Mouse (Mus musculus): Measurements from ENCODE around the gene Npff.

The Npff gene

DNA sequence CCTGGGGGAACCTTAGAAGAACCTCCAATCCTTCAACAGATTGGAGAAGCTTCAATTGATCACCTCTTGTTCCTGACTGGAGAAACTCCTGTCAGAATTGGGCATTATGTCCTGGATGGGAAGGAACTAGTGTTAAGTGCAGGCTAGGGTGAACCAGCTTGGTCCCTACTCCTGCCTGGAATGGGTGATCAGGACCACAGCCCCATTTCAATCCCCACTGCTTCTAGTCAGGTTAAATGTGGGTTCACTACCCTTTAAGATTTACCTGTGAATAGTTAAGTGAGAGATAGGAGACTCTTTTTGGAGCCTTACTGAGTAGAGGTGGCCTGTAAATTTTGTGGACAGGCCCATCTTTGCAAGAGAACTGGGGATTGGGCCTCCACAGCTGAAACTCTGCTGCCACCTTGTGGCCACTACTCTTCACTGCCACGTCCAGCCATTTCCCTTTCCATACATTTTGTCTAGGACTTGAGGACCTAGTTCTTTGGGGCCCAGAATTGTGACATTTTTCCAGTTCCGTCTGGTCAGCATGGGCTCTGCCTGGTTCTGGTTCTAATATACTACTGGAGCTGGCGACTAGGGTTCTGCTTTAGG lies at the start of gene Npff:
Gene Npff (minus strand): TSS at position 51 of the 594 bp plus-strand sequence.
- DNase-seq = peak; percentile 65 to 71

DNA sequence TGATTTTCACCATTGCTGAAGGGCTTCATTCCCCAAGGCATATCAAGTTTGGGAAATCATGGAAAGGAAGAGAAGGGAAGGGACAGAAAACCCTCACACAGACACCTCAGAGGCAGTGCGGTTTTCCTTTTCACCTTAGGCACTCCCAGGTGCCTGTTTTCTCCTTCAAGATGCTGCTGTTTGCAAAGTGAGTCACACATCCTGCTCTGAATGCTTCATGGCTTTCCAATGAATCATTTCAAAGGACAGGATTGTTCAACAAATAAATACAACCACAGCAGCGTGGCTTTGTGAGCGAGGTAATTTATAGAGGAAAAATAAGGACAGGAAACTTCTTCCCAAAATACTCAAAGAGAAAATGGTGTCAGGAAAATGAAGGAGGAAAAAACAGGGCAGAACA lies 47.3 kb upstream of the Npff start:
- no peak for DNase-seq

DNA sequence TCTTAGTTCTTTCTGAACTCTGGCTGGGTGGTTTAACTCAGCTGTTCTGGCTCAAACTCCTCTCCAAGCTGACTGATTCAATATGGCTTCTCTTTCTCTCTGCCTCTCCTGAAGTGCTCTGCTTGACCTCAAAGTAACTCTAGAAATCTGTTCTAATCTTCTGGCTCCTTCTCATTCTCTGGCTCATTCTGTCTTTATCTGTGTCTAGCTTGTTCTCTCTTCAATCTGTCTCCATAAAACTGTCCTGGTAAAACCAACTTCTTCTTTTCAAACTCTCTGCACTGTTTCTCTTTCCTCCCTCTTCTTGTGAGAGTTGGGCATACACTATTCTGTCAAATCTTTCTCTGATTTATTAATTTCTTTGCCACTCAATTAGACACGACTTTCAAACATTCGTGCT lies 43.1 kb upstream of the Npff start:
- no peak for DNase-seq

DNA sequence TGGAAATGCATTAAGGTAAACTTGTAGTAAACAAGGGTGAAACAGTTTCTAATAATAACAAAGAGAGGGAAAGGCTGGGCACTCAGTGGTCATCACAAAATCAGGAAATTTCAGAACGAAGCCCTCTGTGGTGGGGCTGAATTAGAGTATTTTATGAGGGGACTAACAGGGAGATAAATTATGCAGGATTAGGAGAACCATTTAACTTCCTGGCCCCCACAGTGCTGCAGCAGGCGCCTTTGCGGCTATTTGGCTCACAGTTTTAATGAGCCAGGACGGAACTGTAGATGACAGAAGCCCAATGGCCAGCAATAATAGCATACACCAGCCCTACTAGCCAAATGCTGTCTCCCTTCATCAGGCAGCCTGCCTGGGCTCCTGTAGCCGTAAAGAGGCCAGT lies 38.9 kb upstream of the Npff start:
- no peak for DNase-seq

DNA sequence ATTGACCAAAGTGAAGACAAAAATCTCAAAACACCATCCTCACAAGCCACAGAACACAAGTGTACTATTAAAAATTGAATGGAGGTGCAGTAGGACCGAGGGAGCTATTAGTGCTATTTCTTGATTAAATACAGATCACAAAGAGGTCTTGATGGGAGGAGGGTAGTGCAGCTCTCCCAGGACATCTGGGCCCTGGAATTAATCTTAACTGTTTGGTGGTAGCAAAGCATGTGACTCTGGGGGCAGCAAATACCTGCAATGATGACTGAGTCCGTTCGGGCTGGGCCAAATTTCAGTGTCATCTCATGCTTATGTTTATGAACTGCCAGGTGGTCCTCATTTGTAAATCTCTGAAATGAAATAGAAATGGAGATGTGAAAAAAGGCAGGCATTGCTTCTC lies 38.3 kb upstream of the Npff start:
- DNase-seq = no peak

DNA sequence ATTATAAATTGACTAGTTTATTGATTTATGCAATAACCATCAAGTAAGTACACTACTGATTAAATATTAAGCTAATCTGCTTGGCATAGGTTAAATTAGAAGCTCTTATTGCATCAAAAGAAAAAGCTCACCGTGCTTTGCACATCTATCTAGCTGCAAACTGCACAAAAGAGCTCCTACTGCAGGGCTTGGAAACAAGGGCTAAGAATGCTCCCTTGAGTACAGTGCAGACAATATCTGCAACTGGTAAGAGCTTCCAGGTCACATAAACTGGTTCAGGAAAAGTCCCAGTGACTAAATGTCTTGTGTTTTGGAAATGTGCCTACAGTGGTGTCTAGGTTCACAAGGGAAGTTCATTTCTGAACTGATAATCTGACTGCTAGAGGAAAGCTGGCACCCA lies 37.7 kb upstream of the Npff start:
- DNase-seq = no peak

DNA sequence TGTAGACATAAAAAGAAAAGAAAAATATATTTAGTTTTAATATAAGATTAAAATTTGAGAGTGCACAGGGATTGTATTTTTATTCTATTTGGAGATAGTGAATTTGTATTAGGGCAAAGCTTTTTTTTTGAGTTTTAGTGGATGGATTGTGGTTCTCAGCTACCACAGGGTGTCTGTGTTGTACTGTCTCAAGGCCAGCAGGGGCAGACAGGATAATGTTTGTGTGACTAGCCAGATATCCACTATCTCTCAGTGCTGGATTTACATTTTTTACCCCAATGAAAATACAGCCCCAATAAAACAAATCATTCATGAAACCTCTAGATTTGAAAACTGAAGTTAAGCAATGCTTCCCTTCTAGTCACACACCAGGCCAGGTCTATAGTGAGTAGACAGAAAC lies 32.8 kb upstream of the Npff start:
- DNase-seq = no peak

DNA sequence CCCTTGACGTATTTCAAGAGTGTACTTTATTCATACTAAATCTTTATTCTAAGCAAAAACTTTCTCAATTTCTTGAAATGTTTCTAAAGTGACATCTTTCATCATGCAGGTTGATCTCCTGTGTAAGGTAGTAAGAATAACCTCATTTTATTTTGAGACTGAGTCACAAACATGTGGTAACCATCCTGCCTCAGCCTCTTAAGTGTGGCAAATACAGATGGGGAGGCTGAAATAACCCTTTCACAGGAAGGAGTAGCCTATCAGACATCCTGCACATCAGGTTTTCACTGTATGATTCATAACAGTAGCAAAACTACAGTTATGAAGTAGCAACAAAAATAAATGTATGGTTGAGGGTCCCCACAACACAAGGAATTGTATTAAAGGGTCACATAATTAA lies 30.8 kb upstream of the Npff start:
- no peak for DNase-seq

DNA sequence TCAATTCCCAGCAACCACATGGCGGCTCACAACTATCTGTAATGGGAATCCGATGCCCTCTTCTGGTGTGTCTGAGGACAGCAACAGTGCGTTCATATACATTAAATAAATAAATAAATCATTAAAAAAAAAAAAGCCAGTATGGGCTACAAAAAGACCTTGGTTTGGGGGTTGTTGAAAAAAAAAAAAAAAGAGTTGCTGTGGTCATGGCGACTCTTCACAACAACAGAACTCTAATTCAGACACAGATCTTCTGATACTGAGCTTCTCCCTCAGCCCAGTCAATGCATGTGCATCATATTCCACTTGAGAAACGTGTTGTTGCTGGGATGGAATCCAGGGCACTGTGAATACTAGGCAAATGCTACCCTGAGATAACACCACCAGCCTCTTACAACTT lies 27.9 kb upstream of the Npff start:
- DNase-seq = no peak

DNA sequence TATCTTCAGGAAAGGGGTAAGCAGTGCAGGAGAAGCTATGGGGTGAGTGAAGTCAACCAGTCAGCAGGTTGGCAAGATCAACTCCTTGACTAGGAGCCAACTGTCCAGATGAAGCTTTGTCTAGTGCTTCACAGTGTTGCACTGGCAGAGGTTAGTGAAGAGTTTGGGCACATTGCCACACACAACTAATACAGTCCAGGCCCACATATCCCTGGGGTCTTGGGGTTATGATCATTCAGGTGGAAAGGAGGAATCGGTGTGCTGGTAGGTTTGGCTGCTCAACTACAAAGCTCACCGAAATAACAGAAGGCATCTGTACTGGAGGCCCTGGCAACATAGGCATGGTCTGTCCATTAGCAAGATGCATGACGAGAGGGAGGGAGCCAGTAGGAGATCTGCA lies 22.7 kb upstream of the Npff start:
- no peak for DNase-seq

DNA sequence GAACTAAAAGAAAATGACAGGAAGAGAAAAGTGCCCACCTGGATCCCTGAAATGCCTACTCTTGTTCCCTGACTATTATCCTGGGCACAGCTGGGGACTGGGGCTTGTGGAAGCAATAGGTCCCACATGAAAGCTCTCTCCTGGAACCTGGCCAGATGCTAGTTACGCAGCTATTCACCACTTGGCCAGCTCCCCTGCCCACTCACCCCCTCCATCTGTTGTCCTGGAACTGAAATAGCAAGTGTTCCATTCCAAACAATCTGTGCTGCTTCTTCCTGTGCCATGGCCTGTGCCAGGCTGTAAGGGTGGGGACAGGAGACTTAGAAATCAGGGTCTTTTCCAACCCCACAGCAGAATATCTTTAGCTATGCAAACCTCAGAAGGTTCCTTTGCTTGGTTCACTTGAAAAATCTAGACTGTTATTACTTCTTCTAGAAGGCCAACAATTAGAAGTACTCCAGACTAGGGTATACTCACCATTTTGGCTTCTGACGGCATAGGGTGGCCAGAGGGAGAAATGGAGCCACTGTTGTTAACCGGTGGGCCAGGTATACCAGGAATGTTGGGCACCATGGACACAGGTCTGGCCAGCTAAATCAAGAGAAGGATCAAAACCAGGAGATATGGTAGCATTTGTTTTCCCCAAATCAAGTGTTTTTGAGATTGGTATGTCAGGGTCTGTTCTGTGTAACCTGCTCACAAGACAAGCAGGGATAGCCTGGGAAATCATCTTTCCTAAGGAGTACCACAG lies 22.1 kb upstream of the Npff start:
- DNase-seq = no peak

DNA sequence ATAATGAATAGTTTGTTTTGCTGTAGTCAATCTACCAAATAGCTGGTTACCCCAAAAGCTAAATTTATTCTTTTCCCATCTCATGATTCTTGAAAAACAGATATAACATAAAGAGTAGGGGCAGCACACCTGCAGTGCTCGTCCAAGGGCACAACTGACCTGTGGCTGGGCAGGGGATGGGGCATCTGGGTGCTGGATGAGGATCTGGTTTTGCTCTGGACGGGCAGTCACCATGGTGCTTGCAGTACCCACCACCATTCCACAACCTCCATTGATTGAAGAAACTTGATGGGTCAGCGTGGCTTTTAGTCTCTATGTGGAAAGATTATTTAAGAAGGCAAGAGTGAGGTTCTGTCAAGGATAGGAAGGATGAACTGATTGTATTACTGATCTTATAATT lies 21.5 kb upstream of the Npff start:
- DNase-seq = no peak

DNA sequence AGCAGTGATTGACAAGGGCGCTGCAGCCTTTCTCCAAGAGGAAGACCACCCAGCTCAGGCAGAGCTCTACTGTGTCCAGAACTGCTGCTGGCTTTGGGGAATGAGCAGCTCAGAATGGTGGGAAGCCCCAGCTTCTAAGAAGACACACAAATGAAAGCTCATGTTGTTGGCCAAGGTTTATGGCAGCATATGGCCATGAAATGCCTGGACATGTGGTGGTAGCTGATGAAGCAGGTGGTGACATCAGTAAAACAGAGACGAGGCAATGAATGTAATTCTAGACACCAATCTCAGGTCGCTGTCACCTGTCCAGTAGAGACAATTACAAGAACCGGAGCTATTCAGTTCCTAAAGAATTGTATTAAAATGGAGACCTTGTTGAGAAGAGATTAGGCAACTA lies 20.1 kb upstream of the Npff start:
- DNase-seq = no peak

DNA sequence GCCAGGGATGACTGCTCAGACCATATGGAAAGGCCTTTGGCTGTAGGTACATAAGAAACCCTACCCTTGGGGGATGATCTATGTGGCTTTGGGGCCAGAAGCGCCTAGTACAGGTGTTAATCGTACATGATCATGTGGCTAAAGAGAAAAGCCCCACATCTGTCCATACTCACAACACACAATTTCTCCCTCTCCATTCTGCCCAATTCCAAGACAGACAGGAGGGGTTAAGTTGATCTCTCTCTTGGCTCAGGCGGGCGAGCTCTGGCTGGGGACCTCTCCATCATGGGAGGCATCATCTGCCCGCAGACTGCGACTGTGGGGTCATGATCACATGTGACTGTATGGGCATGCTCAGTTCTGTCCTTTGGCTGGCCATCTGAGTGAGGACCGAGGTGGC lies 9.2 kb upstream of the Npff start:
- no peak for DNase-seq

DNA sequence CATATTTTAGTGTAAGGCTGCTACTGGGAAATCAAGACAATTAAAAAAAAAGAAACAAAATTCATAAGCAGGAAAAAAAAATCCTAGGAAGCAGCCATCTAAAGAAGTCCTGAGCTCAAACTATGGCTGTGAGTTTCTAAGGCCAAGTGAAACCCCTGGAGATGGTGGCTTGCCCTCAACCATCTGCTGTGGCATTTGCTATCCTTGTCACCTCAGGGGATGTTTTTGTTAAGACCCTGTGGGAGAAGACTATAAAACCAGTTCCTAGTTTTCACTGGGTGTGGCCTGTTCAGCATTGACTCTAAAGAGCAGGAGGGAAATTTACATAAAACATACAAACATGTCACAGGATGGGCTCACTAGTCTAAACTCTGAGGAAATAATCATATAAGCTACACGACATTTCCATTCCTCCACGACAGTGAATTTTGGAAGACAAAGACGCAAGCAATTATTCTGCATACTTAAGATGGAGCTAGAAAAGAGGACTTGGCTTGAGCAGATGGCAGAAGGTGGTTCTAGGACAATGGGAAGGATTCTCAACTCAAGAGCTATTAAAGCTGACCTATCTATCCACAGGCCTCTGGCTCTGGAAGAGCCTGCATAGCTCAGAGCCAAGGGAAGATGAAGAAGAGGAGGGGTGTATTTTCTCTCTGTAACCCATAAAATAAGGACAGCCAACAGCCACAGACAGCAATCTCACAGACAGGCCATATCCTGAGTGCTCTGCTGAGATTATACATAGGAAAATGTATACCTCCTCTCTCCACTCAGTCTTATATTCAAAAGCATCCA lies 7.6 kb upstream of the Npff start:
- no peak for DNase-seq

DNA sequence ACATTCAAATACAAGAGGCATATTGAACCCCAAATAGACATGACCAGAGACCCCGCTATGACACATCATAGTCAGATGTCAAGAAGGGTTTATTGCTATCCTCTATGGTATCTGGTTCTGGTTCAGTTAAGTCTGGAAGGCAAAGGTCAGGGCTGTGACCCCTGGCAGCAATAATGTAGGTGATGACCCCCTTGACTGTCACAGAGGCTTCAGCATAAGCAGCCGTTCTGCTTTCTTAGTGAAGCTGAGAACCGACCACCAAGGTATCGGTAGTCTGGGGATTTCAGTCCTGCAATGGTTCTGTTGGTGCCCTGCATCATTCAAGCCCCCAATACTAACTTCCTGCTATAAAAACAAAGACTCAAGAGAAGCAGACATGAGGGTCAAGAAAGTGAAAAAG lies 6.8 kb upstream of the Npff start:
- no peak for DNase-seq

DNA sequence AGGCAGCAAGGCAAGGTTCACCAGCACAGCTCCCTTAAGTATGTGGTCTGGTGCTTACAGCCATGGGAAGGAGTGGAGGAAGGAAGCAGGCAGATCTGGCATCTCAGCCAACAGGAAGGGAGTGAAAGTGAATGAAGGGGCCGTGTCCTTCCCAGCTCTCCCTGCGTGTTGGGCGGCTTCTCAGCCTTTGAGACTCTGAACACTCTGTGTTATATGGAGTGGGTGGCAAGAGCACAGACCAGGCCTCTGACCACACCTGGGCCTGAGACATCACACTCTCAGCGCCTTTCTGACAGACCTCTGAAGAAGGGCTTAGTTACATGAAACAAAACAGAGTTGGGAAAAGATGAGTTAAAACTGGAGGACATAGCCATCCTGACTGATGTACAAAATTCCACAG lies 5.8 kb upstream of the Npff start:
- no peak for DNase-seq

DNA sequence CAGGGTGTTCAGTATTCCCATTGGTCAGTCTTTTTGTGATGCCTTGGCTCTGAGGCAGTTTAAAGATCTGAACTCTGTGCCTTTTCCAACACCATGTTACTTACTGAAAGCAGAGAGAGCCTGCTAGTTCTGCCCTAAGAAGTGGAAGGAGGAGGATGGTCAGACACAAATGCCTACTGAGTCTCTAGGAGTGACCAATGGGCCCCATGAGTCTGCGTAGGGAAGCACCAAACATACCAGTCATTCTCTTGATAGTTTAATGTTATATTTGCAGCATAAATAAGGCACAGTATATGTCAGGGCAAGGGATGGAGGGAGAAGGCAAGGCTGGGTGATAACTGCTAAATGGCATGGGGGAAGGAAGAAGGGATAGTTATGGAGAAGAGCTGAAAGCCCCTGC lies 3.7 kb upstream of the Npff start:
- no peak for DNase-seq

DNA sequence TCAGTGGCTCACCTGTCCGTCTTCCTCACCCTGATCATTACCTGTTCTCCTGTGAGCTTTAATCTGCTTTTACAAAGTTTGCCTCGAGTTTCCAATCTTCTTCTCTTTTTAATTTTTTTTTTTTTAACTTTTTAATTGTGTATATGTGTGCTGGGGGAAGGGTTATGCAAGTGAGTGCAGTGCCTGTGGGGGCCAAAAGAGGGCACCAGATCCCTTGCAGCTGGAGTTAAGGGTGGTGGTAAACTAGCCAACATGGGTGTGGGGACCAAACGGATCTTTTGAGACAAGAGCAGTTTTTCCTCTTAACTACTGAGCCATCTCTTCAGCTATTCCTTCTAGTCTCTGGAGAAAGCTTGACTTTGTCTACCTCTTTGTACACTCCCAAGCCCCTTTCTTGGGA lies 3.2 kb upstream of the Npff start:
- peak in 1 of 2 experiments; percentile 31 for DNase-seq

DNA sequence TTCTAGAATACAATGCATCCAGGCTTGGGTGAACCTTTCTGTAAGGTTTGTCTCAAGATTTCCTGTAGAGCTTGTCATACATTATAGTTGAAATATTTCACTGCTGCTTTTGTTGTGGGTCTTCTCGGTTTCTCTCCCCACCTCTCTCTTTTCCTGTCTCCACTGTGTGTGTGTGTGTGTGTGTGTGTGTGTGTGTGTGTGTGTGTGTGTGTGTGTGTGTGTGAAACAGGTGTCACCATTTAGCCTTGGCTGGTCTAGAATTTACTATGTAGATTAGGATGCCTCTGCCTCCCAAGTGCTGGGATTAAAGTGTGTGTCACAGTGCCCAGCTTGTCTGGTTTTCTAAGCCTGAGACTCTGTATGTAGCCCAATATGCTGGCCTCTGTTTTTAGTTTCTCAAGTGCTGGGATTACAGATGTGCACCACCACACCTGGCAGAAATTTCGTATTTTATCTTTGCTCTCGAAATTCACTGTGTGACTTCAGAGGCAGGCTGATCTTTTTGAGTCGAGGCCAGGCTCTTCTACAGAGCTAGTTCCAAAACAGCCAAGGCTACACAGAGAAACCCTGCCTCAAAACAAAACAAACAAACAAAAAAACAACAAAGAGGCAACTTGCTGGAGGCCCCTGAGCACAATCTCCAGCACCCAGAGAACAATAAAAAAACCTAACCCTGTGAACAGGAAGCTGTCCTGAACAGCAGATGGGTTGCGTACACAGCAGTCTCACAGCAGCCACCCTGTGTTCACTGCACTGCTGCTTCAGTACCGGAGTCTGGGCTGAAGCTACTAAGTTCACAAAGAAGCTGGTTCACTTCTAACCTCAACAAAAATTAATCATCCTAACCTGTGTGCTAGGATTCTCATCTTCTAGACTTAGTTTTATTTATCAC lies 1.6 kb upstream of the Npff start:
- DNase-seq = peak; percentile 24 to 39

DNA sequence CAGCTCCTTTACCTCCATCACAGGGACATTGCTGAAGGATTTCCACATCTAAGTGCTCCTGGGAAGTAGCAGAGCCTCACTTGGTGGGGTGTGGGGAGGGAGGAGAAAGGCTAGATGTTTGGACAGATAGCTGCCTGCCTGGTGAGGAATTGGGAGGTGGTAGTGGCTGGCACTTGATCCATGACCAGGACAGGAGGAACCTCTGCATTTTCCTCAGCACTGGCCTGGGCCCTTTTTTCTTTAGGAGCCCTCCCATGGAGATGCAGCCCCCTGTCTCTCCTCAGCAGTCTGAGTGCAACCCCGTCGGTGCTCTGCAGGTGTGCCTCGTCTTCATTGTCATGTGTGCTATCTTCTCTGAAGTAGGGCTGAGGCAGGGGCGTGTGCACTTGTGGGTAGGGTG lies 3.3 kb downstream of the Npff start:
- no peak for DNase-seq

DNA sequence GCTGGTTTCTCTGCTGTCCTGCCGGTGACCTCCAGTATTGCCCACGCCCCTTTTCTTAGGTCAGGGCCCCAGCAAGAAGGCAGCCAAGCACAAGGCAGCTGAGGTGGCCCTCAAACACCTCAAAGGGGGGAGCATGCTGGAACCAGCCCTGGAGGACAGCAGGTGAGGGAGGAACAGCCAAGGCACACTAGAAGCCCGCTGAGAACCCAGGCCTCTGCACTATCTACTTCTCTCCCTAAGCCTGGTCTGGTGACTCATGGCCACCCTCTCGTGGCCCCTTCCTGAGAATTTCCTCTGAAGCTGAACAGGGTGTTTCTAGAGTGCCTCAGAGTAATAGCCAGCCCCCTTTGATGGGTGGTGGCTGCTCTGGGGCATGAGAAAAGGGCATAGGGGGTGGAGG lies 4.3 kb downstream of the Npff start:
- DNase-seq = no peak
